Mouse (Mus musculus): Measurements from ENCODE around the gene Zdhhc20. TPM values are rescaled to one million over a fixed set of nuclear protein-coding genes. Genes with fewer than 3 reads are reported as not detected.

The Zdhhc20 gene
- total RNA-seq, 1 experiment, result 22.7 TPM

DNA sequence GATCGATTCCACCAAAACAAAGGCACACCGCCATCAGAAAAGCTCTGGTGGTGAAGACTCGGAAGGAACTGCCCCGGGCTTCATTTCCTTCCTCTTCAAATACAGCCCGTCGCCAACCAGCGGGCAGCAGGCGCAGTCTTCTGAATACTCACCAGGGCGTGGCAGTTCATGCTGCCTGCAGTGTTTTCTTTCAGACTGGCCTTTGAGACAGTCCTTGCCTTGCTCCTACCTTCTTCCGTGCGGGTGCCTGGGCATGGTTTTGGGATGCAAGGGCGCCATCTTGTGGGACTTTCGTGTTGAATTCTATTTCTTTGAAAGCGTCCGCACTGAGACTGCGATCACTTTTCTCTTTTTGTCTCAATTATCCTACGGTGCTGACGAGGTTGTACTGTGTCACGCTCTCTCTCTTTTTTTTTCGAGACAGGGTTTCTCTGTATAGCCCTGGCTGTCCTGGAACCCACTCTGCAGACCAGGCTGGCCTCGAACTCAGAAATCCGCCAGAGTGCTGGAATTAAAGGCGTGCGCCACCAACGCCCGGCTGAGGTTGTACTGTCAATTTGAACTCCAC, 20.5 kb upstream of the Zdhhc20 start:
- 0 out of 2 replicates have a peak overlapping the region, but pooled peaks have one; percentile 43 for H3K9ac ChIP-seq (ENCODE audit: insufficient read depth, low read depth, low read length, poor library complexity, severe bottlenecking)
- TF ChIP-seq HCFC1 (IDR thresholded peaks at IDR 0.05; ENCODE audit: borderline replicate concordance, insufficient read depth, low read length), result peak; percentile 18; the same call in 1 of the 2 replicates
- peak; percentile 85; the same call in 1 of the 2 replicates for TF ChIP-seq ZC3H11A (IDR thresholded peaks at IDR 0.05; ENCODE audit: borderline replicate concordance, low read depth, low read length)
- no peak for TF ChIP-seq ZNF384 (IDR thresholded peaks at IDR 0.05; ENCODE audit: low read depth, low read length)
- H3K4me1 ChIP-seq (ENCODE audit: control insufficient read depth in 2 of 2, insufficient read depth in 2 of 2, low read length in 2 of 2, poor library complexity in 1 of 2), result peaks cover 19 to 23% of the 10 kb centered on the region in 2 experiments
- no peaks in the 10 kb centered on the region for H3K9me3 ChIP-seq (ENCODE audit: control insufficient read depth, insufficient read depth, low read depth, low read length)
- peak overlapping the region in 1 of 2 experiments; percentile 15; a peak in 2 of 4 replicates for H3K4me3 ChIP-seq (ENCODE audit: insufficient read depth in 1 of 2, low read depth in 1 of 2, low read length in 2 of 2, poor library complexity in 1 of 2, severe bottlenecking in 1 of 2)
- in situ Hi-C loops (cut with MboI; ENCODE audit: low sequenced_read_pairs in 2 of 2, unreplicated experiment in 2 of 2), result loop anchor here in 1 of 2 experiments (25.0 kb wide), 1 partner anchor 223 kb away; no protein-coding TSS in a partner anchor
- DNase-seq (ENCODE audit: low read depth, low spot score), result peak; percentile 87
- H3K27ac ChIP-seq (ENCODE audit: insufficient read depth, low read depth, low read length, poor library complexity, severe bottlenecking), result no peak overlapping the region
- H3K36me3 ChIP-seq (ENCODE audit: control insufficient read depth, insufficient read depth, low read length, poor library complexity, severe bottlenecking), result no peaks in the 10 kb centered on the region

DNA sequence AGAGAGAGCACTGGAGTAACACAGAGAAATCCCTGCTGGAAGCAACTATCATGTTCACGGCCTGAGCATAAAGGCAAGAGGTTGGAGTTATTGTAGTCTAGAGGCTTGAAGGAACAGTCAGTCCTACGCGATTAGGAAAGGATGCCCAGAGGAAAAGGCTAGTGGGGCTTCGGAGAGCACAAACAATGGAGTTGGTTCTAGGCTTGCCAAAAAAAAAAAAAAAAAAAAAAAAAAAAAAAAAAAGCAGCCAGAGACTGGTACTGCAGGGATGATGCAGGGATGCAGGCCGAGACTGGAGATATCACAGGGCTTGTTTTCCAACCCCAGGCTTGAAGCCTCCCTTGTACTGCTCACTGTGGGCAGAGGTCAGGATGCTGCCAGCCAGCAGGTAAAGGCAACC, 19.2 kb upstream of the Zdhhc20 start:
- Histone ChIP-seq H3K9ac (ENCODE audit: insufficient read depth, low read depth, low read length, poor library complexity, severe bottlenecking) (no peak overlapping the region), H3K27ac (ENCODE audit: insufficient read depth, low read depth, low read length, poor library complexity, severe bottlenecking) (no peak overlapping the region), H3K9me3 (ENCODE audit: control insufficient read depth, insufficient read depth, low read depth, low read length) (no peaks in the 10 kb centered on the region), H3K4me1 (ENCODE audit: control insufficient read depth in 2 of 2, insufficient read depth in 2 of 2, low read length in 2 of 2, poor library complexity in 1 of 2) (peaks cover 18 to 19% of the 10 kb centered on the region in 2 experiments), H3K4me3 (ENCODE audit: insufficient read depth in 1 of 2, low read depth in 1 of 2, low read length in 2 of 2, poor library complexity in 1 of 2, severe bottlenecking in 1 of 2) (no peak overlapping the region), H3K36me3 (ENCODE audit: control insufficient read depth, insufficient read depth, low read length, poor library complexity, severe bottlenecking) (no peaks in the 10 kb centered on the region)
- in situ Hi-C loops (cut with MboI; ENCODE audit: low sequenced_read_pairs in 2 of 2, unreplicated experiment in 2 of 2), result loop anchor here in 1 of 2 experiments (25.0 kb wide), 1 partner anchor 222 kb away; no protein-coding TSS in a partner anchor
- no peak for DNase-seq (ENCODE audit: low read depth, low spot score)
- peak; percentile 78 for TF ChIP-seq ZNF384 (IDR thresholded peaks at IDR 0.05; ENCODE audit: low read depth, low read length)
- no peak for TF ChIP-seq MAFK (IDR thresholded peaks at IDR 0.05; ENCODE audit: insufficient read depth, low read depth, low read length)
- TF ChIP-seq CHD2 (IDR thresholded peaks at IDR 0.05; ENCODE audit: low read depth, low read length), result no peak
- TF ChIP-seq HCFC1 (IDR thresholded peaks at IDR 0.05; ENCODE audit: borderline replicate concordance, insufficient read depth, low read length), result no peak

DNA sequence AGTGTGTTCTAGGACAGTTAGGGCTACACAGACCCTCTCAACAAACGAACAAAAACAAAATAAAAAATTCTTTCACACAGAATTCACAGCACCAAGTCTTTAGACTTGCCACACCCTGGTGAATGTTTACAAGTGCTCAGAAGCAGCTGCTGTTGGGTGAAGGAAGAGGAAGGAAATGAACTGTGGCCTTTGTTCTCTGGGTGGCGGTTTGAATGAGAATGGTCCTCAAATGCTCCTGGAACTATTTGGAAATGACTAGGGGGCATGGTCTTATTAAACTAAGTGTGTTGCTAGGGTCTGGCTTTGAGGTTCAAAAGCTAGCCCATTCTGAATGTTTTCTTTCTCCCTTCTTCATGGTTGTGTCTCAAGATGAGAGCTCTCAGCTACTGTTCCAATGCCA, 18.4 kb upstream of the Zdhhc20 start:
- Histone ChIP-seq H3K4me1 (ENCODE audit: control insufficient read depth in 2 of 2, insufficient read depth in 2 of 2, low read length in 2 of 2, poor library complexity in 1 of 2) (peaks cover 18 to 19% of the 10 kb centered on the region in 2 experiments), H3K9me3 (ENCODE audit: control insufficient read depth, insufficient read depth, low read depth, low read length) (no peaks in the 10 kb centered on the region), H3K4me3 (ENCODE audit: insufficient read depth in 1 of 2, low read depth in 1 of 2, low read length in 2 of 2, poor library complexity in 1 of 2, severe bottlenecking in 1 of 2) (no peak overlapping the region), H3K9ac (ENCODE audit: insufficient read depth, low read depth, low read length, poor library complexity, severe bottlenecking) (no peak overlapping the region), H3K27ac (ENCODE audit: insufficient read depth, low read depth, low read length, poor library complexity, severe bottlenecking) (peak overlapping the region; percentile 41), H3K36me3 (ENCODE audit: control insufficient read depth, insufficient read depth, low read length, poor library complexity, severe bottlenecking) (no peaks in the 10 kb centered on the region)
- DNase-seq (ENCODE audit: low read depth, low spot score), result no peak
- in situ Hi-C loops (cut with MboI; ENCODE audit: low sequenced_read_pairs in 2 of 2, unreplicated experiment in 2 of 2), result loop anchor here in 1 of 2 experiments (25.0 kb wide), 1 partner anchor 221 kb away; no protein-coding TSS in a partner anchor
- TF ChIP-seq MAFK (IDR thresholded peaks at IDR 0.05; ENCODE audit: insufficient read depth, low read depth, low read length), result no peak
- no peak for TF ChIP-seq ZNF384 (IDR thresholded peaks at IDR 0.05; ENCODE audit: low read depth, low read length)
- no peak for TF ChIP-seq HCFC1 (IDR thresholded peaks at IDR 0.05; ENCODE audit: borderline replicate concordance, insufficient read depth, low read length)
- no peak for TF ChIP-seq CHD2 (IDR thresholded peaks at IDR 0.05; ENCODE audit: low read depth, low read length)
- no peak for TF ChIP-seq ZC3H11A (IDR thresholded peaks at IDR 0.05; ENCODE audit: borderline replicate concordance, low read depth, low read length)

DNA sequence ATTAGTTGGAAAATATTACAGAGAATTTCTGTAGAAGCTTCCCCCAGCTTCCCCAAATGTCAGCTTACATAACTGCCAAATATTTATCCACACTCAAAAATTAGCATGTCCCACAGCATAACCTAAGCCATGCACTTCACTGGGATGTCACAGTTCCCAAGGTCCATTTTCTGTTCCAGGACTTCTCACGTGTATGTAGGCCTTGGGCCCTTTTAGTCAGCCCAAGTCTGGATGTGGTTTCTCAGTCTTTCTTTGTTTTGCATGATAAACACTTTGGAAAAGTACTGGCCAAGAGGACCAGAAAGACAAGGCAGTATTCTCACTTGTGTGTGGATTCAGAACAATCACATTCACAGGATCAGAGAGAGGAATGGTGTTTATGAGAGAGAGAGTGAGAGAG, 11.9 kb upstream of the Zdhhc20 start:
- H3K9me3 ChIP-seq (ENCODE audit: control insufficient read depth, insufficient read depth, low read depth, low read length), result no peaks in the 10 kb centered on the region
- peaks cover 4 to 7% of the 10 kb centered on the region in 2 experiments; a peak in 3 of 4 replicates for H3K4me1 ChIP-seq (ENCODE audit: control insufficient read depth in 2 of 2, insufficient read depth in 2 of 2, low read length in 2 of 2, poor library complexity in 1 of 2)
- no peak overlapping the region for H3K4me3 ChIP-seq (ENCODE audit: insufficient read depth in 1 of 2, low read depth in 1 of 2, low read length in 2 of 2, poor library complexity in 1 of 2, severe bottlenecking in 1 of 2)
- in situ Hi-C loops (cut with MboI; ENCODE audit: low sequenced_read_pairs in 2 of 2, unreplicated experiment in 2 of 2), result loop anchor here in 1 of 2 experiments (25.0 kb wide), 1 partner anchor 215 kb away; no protein-coding TSS in a partner anchor
- TF ChIP-seq HCFC1 (IDR thresholded peaks at IDR 0.05; ENCODE audit: borderline replicate concordance, insufficient read depth, low read length), result no peak
- TF ChIP-seq ZC3H11A (IDR thresholded peaks at IDR 0.05; ENCODE audit: borderline replicate concordance, low read depth, low read length), result no peak
- no peak for TF ChIP-seq CHD2 (IDR thresholded peaks at IDR 0.05; ENCODE audit: low read depth, low read length)
- H3K9ac ChIP-seq (ENCODE audit: insufficient read depth, low read depth, low read length, poor library complexity, severe bottlenecking), result no peak overlapping the region
- H3K36me3 ChIP-seq (ENCODE audit: control insufficient read depth, insufficient read depth, low read length, poor library complexity, severe bottlenecking), result no peaks in the 10 kb centered on the region
- no peak for DNase-seq (ENCODE audit: low read depth, low spot score)
- H3K27ac ChIP-seq (ENCODE audit: insufficient read depth, low read depth, low read length, poor library complexity, severe bottlenecking), result no peak overlapping the region
